Mouse (Mus musculus) layer of hippocampus, postnatal 25 days (tissue): ENCODE results near the gene Dlgap4. TPM values are rescaled to one million over a fixed set of nuclear protein-coding genes. Genes with fewer than 3 reads are reported as not detected.

Experiments
- DNase-seq, 2 experiments: peaks; one replicate each; pipeline ENCODE4 v3.0.0; 2022; ENCODE audit warnings: mixed read lengths in 2 of 2, low spot score in 1 of 2; ENCODE audit errors: extremely low spot score in 1 of 2
- total RNA-seq, 2 experiments: library from RNA; stranded (reverse); gene quantifications; 2 replicates each; pipeline ENCODE4 v1.2.3; 2021

Gene Dlgap4
- total RNA-seq, 2 experiments from 2014 or later: 180 to 211 TPM

DNA sequence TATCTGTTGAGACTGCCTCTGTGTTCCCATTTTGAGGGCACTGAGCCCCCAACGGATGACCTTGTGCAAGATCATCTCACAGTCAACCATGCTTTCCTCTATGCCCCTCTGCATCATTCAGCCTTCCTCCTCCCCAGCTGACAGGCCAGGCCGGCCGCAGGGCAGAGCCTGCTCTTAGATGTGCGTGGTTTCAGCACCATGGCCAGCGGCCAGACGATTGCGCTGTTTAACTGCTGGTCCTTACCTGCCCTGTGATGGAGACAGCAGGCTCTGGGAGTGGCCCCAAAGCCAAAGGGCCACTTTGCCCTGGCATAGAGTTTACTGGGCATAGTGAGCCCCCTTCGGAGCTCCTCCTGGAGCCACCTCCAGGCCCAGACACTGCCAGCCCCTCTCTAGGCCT, 39.3 kb downstream of the Dlgap4 start:
- peak in 1 of 2 experiments; percentile 40 for DNase-seq

DNA sequence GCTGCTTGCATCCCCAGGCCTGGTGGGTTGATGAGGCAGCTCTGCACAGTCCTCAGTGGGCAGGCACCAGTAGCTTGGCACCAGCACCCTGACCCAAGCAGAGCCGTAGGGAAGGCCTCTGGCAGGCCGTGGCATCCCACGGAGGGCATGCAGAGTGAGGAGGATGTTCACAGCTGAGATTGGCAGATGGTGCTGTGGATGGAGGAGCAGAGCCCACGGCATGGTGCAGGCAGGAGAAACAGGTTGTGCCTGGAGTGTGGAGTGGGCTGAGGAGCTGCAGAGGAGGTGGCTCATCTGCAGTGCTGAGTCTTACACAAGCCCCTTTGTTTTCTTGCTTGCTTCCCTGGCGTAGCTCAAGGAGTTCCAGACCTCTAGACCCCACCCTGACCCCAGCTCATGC, 40.6 kb downstream of the Dlgap4 start:
- DNase-seq: no peak

DNA sequence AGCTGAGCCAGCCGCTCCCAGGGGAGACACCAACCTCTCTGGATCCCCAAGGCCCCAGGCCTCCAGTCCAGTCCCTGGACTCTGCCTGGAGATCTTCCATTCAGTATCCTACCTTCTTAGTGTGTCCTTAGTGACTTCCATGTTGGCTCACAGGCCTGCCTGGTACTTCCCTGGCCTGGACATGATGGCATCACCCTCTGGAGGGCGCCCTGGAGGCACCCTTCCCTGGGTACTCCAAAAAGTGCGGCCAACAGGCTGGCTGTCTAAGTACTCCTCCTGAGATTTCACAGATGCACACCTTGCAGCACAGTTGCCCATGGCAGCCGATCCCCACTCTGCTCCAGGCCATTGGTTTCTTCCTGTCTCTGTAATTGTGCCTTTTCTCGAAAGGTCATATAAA, 42.1 kb downstream of the Dlgap4 start:
- no peak for DNase-seq

DNA sequence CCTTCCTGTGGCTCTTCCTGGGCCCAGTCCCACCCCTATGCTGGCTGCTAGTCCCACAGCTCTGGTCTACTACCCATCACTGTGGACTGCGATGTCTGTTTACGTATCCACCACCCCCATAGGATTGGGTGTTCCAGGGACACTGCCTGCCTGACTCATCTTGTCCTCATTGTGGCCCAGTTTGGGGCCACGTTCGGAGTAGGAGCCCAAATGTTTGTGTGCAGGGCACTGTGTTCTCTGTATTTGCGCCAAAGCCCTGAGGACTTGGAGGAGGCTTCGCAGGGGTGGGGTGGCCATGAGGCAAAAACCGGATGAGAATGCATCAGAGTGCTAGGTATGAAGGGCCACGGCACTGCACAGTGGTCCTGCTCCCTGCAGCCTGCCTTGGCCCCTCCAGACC, 44.0 kb downstream of the Dlgap4 start:
- no peak for DNase-seq

DNA sequence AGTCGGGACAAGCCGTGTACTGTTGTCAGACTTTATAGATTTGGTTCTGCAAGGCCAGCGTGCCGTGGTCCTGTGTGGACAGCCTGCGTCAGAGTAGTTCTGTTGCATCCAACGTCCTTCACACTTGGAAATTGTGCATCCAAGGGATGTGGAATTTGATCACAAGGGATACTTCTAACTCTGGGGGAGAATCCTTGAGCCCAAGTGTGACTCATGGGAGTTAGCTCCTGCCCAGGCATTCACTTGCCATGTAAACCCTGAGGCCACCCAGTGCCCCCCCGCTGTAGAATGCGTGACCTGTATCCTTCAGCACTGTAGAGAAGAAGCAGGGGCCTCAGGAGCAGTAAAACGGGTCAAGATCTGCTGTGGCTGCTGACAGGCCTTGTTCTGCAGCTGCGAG, 44.7 kb downstream of the Dlgap4 start:
- DNase-seq: no peak

DNA sequence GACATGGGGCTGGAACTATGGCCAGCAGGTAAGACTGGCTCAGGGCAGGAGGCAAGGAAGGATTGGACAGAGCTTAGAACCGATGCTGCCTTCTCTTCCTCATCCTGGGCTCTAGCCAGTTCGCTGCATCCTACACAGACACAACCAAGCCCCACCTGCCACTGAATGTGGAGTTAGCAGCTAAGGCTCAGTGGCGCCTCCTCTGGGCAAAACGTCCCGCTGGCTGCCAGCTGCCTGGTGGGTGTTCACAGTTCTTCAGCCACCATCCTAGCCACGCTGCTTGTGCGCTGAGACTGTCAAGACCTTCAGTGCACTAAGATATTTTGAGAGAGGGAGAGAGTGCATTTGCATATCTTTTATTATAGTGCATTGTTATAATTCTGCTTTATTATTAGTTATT, 45.2 kb downstream of the Dlgap4 start:
- DNase-seq: peak in 1 of 2 experiments; percentile 53

DNA sequence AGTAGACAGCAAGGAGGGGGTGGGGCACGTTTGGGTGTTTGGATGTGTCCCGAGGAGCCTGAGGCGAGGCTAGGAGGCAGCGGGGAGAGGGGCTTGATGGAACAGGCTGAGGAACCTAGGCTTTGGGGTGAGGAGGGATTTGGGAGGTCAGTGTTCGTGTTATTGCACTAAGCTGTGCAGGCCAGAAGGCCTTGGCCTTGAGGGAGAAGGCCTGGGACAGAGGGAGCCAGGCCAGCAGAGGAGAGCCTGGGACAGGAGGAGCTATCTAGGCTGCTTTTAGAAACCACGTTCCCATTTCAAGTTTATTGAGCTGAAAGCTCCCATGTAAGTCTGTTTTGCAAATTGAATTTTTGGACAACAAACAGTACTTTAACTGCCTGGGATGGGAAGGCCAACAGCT, 46.5 kb downstream of the Dlgap4 start:
- DNase-seq: no peak

DNA sequence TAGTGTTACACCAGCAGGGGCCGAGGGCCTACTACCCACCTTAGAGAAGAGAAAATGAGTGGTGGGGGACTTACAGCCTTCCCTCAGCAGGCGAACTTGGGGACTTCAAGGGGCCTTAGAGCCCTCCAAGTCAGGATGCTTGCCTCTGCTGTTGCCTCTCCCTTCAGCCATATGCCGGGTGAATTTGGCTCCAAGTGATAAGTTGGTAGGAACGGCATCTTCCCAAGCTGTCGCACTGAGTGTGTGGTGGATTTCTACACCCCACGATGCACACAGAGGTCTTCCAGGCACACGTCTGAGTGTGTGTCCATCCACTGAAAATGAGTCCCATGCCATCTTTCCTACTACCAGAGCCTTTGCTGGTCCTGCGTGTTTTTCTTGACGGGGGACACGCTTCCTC, 49.7 kb downstream of the Dlgap4 start:
- DNase-seq: no peak

DNA sequence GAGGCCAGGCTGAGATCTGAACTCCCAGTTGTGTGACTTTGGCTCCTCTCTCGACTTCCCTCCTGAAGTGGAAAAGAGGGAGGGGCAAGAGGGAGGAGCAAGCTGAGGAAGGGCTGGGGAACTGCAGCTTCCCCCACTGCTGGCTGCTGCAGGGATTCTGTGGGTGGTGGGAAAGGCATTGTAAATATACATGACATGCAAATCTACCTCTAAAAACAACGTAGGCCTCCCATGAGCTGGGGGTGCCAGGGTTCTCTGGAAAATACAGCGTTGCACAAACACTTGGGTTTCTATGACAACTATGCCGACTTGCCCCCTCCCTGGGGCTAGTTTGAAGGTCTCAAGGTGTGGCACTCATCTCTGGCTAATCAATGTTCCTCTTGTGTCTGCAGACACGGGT, 50.9 kb downstream of the Dlgap4 start:
- DNase-seq: no peak

DNA sequence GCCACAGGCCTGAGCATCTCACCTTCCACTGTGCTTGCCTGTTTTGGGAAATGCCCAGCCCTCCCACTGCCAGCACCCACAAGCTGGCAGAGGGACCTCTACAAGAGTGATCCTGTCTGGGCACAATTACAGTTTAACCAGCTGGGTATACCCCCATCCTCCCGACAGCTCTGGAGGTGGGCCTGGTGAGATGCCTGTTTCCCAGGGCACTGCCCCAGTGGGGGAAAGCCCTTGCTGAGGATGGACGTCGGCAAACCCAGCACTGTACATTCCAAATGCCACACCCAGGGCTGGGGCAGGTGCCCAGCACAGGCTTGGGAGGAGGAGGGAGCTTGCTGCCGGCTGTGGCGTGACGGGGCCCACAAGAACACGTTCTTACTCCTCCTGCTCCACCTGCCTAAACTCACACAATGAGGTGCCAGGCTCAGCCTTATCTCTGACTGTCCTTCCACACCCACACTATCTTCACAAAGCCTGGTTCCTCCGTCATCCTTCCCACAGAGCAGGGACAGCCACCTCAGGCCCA, 51.6 kb downstream of the Dlgap4 start:
- peak in 1 of 2 experiments; percentile 27 for DNase-seq

DNA sequence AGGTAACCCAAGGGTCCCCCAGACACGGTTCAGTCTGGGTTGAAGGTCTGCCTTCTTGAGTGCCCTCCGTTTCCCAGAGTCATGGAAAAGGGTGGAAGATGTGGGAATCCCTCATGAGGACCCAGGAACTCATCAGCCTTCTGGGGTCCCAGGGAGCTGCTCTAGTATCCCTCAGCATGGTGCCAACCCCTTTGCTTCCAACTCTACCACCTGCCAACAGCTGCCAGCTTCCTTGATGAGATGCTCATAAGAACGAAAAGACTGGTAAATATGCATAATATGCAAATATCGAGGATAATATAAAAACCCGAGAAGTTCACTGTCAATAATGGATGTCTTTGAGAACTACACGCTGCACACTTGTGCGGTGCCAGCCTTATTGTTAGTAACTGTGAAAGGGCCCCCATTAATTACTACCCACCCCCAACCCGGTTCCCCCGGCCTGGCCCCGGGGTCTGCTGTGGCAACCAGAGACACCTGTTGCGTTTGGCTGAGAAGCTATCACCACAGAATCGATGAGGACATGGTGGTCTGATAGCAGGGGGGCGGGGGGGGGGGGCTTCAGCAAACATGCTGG, 52.2 kb downstream of the Dlgap4 start:
- DNase-seq: no peak

DNA sequence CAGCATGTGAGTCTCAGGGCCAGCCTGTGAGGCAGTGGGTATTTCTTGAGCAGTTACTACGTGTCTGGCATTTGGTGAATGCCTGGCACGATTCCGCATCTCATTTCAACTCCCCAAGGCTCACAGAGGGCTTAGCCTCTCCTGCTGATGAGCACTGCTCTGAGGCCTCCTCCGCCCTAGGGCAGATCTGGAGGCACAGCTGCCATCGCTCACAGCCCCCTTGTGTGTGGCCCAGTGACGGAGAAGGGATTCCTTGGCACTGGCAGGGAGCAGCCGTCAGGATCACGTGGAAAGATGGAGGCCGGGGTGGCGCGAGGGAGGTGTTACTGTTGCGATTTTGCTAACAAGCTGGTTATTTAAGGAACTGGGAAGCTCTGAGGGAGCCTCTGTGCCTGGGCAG, 52.7 kb downstream of the Dlgap4 start:
- DNase-seq: peak; percentile 62 to 68

DNA sequence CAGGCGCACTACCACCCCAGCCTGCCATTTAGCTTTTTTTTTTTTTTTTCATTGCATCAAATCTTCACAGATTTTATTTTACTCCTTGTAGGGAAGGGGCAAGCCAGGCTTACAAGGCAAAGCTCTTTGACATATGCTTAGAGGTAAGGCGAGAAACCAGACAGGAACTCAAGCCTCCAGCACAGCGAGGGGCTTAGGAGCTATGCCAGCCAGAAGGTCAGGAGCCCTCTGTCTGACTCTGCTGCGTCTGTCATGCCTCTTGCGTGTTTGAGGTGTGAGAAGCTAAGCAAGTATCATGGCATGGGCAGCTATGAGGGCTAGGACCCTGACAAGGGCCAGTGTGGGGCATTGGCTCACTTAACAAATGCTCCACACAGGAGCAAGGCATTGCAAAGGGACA, 53.8 kb downstream of the Dlgap4 start:
- DNase-seq: no peak

DNA sequence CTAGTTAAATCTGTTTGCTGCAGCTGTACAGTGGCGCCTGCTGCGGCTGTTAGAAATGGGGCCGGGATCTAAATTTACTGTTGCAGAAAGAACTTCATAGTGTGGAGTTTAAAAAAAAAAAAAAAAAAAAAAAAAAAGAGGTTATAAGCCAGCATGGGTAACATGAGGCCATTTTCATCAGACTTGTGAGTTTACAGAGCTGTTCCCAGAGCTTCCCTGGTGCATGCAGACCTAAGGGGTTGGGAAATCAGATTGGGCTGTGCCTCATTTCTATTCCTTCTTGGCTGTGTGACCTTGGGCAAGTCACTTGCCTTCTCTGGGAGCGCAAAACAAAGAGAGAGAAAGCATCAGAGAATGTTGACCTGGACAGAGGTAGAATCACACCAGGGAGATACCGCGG, 55.1 kb downstream of the Dlgap4 start:
- DNase-seq: no peak

DNA sequence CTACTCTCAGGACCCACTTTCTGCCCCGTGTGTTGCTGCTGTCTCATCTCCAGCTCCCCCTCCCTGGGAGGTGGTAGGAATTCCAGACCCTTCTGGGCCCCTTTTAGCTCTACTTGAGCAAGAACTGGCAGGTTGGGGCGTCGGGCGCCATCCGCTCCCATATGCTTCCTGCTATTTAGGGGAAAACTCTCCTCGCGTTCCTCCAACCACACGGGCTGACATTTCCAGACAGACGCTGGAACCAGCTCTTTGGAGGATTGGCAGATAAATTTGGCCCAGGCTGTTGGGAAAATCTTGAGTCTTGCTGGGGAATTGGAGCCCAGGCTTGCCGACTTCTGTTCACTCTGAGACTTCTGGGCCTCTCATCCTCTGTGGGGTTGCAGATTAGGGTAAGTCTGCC, 59.8 kb downstream of the Dlgap4 start:
- peak in 1 of 2 experiments; percentile 46 for DNase-seq

DNA sequence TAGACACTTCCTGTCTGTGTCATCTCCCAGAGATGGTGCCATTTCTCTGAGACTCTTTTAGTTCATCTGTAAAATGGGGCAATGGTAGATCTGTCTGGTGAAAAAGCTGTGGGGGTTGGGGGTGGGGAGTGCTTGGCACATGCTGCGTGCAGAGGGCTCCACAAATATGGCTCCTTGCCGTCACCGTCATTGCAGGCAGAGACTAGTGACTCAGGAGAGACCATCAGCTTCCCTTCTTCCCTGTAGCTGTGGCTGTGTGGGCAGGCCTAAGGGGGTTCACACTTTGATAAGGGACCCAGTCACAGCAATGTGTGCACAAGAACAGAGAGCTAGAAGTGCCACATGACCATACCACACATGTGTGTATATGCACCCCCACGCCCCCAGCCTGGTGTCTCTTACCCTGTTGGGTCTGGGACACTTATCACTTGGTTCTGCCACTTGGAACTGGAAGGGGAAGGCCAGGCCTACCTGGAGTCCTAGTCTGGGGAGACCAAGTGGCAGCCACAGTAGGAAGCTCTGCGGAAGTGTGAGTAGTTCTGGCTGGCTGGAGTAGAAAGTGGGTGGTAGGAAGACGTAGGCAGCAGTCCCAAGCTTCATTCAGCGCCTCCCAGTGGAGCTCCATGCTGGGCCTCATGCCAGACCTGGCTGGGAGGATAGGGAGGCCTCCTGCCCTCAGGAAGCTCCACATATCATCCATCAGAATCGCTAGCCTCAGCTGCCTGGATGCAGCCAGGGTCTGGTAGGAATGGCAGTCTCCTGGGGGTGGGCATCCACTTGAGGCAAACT, 60.6 kb downstream of the Dlgap4 start:
- no peak for DNase-seq

DNA sequence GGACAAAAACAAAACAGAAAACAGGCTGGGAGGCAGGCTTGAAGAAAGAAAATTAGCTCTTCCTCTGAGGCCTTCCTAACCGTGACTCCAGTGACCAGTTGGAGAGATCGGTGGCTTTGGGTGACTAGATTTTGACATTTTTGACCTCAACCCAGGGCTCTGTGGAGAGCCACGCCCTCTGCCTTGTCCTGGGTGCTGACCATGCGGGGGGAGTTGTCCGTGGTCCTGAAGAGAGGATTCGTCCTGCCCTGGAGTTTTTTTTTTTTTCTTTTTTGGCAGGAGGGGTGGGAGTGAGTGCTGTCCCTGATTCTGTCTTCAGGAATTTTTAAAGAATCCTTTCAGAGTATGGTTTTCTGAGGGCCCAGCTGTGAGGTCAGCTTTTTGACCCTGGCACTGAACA, 63.4 kb downstream of the Dlgap4 start:
- no peak for DNase-seq

DNA sequence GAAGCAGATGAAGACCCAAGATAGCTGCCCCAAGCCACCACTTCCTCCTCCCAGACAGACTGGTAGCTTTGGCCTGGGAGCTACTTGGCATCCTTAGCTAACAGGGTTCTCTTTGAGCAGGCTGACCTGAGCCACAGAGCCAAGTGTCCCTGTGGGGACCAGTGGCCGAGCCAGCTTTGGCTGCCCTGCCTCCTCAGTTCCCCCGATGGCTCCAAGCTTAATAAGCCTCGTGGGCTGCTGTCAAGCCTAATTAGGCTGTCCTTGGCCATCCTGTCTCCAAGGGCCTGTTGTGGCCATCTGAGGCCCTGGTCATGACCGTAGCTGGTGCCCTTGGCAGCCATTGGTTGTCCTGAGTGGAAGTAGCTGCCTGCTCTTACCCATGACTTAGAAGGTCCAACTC, 64.6 kb downstream of the Dlgap4 start:
- DNase-seq: no peak

DNA sequence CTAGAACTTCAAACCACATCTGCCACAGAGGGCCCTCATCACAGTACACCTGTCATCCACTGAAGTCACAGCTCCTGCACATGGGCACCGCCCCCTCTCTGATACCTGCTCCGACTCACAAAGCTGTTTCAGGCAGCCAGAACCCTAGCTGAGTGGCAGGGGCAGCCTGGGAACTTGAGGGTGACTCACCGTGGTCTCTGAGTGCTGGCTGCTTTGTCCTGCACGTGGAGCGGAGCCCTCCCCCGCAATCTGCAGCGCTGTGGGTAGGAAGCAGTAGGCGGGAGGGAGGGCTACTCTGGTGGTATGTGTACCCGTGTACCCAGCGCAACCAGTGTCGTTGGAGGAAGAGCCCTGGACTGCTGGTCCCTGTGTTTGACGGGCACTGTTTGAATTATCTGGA, 69.5 kb downstream of the Dlgap4 start:
- no peak for DNase-seq

DNA sequence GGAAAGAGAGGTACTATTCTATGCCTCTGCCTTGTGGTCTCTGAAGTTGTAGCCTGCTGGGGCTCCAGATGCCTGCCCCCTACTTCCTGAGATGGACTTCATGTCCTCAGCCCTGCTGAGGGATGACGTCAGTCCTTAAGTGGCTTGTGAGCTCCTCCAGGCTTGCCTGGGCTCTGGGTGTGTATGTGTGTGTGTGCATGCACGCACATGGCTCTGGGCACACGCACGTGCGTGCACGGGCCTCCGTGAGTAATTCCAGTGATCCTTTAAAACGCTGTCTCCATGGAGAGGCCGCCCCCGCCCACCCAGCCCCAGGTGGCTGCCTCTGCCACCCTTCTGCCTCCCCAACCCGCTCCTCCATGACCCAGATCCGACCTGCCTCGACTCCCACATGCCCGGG, 72.5 kb downstream of the Dlgap4 start:
- no peak for DNase-seq

DNA sequence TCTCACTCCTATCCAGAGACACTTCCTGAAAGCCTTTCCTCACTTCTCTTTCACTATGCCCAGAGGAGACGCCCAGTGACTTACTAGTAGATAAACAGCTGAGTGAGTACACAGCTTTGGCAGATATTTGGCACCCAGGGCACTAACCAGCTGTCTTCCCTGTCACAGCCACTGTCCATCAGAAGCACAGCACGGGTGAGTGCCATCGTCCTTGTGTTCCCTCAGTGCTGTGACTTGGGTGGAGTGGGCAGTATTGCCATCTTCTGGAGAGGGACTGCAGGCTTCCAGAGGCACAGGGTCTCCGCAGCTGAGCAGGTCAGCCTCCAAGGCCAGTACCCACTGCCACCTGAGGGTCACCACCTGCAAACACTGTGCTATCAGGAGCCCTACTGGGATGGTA, 73.2 kb downstream of the Dlgap4 start:
- DNase-seq: no peak

DNA sequence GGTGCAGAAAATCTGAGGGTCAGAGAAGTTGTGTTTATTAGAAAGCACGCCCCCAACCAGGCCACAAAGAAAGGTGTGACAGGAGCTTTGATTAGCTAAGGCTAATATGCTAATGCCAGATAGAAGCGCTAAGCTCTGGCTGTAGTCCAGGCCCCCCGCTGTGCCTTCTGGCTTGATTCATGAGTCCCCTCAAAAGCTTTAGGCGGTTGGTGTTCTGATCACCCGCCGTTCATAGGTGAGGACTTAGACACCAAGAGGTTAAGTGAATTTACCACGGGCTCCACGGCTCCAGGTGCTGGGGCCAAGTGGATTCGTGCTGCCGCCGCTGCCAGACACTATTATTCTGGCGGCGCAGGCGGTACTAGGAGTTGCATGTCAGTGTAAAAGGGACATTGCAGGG, 75.1 kb downstream of the Dlgap4 start:
- DNase-seq: peak in 1 of 2 experiments; percentile 55
